In genomic region chr10:10320364-10321083, GRCm38 (mm10) we compare ENCODE assay signal across 8 mouse cellular contexts.
DNase-seq lines count a peak whose midpoint lies in the region; ATAC-seq and TF ChIP-seq lines count a peak whose summit lies in the region.

No protein-coding gene starts in this region.

- peak; percentile 16 to 17 for DNase-seq in left cerebral cortex, adult 2 months (ENCODE audit: extremely low spot score in 1 of 2, low spot score in 2 of 2)
- DNase-seq in left cerebral cortex, adult 8-10 months (ENCODE audit: low spot score in 2 of 2) = no peak
- peak; percentile 18 to 37 for DNase-seq in cerebellum, postnatal 36 days
- peak; percentile 44 for DNase-seq in midbrain, embryonic 14.5 days
- DNase-seq in thymus, postnatal 4 days = no peak
- no peak for DNase-seq in lung, postnatal 25 days (ENCODE audit: low spot score)

- H3K9me3 ChIP-seq in hindbrain, embryonic 12.5 days (replicated peaks) = no peaks in the 10 kb centered on the region
- H3K9me3 ChIP-seq in midbrain, embryonic 14.5 days (ENCODE audit: control insufficient read depth, low read length) = no peaks in the 10 kb centered on the region

- TF ChIP-seq CTCF in left cerebral cortex, adult 2 months (IDR thresholded peaks at IDR 0.05) = no peak

- peak overlapping the region; percentile 92 for H3K27ac ChIP-seq in left cerebral cortex, adult 2 months
- no peak overlapping the region for H3K27ac ChIP-seq in hindbrain, embryonic 12.5 days
- no peak overlapping the region for H3K27ac ChIP-seq in midbrain, embryonic 14.5 days (replicated peaks; ENCODE audit: low read depth, low read length)

- no peaks in the 10 kb centered on the region for H3K27me3 ChIP-seq in hindbrain, embryonic 12.5 days
- H3K27me3 ChIP-seq in midbrain, embryonic 14.5 days (ENCODE audit: control insufficient read depth, insufficient read depth, low read length) = peaks cover 3% of the 10 kb centered on the region; the same call in 1 of the 2 replicates

- peak; percentile 46 for ATAC-seq in hindbrain, embryonic 12.5 days (ENCODE audit: low FRiP score)
- peak; percentile 41; the same call in 1 of the 2 replicates for ATAC-seq in midbrain, embryonic 14.5 days (ENCODE audit: low FRiP score, low TSS enrichment)
- no peak for ATAC-seq in granulocyte monocyte progenitor cell, adult 5-6 weeks (replicated peaks; ENCODE audit: poor library complexity, severe bottlenecking)

- no peak overlapping the region for H3K9ac ChIP-seq in hindbrain, embryonic 12.5 days
- no peak overlapping the region for H3K9ac ChIP-seq in midbrain, embryonic 14.5 days (replicated peaks; ENCODE audit: low read length)

- intact Hi-C loops in left cerebral cortex, adult 2 months (cut with DNase I) = loop anchor here (1.0 to 5.0 kb wide), 5 partner anchors 68 to 530 kb away; partner anchors contain the start of gene Stxbp5

- peak overlapping the region; percentile 41 for H3K4me3 ChIP-seq in left cerebral cortex, adult 2 months
- H3K4me3 ChIP-seq in hindbrain, embryonic 12.5 days = 0 out of 2 replicates have a peak overlapping the region, but pooled peaks have one; percentile 16
- no peak overlapping the region; the same call in 1 of the 2 replicates for H3K4me3 ChIP-seq in midbrain, embryonic 14.5 days (replicated peaks; ENCODE audit: low read depth, low read length)

- peak overlapping the region; percentile 45 for H3K4me2 ChIP-seq in hindbrain, embryonic 12.5 days (replicated peaks)
- H3K4me2 ChIP-seq in midbrain, embryonic 14.5 days (ENCODE audit: low read length) = peak overlapping the region; percentile 52

- 50% methylated on average over 10 of the region's 10 CpGs for WGBS in hindbrain, embryonic 12.5 days
- 37% methylated on average over 10 of the region's 10 CpGs for WGBS in midbrain, embryonic 14.5 days

- no peaks in the 10 kb centered on the region for H3K36me3 ChIP-seq in hindbrain, embryonic 12.5 days
- H3K36me3 ChIP-seq in midbrain, embryonic 14.5 days (ENCODE audit: control insufficient read depth, insufficient read depth, low read length) = no peaks in the 10 kb centered on the region

- H3K4me1 ChIP-seq in hindbrain, embryonic 12.5 days = 0 out of 2 replicates have a peak, but pooled peaks cover 3% of the 10 kb centered on the region
- no peaks in the 10 kb centered on the region for H3K4me1 ChIP-seq in midbrain, embryonic 14.5 days (ENCODE audit: control insufficient read depth, insufficient read depth, low read length)

Comparison
In these comparisons a context has a peak if more than half of its experiments do, and no peak if none do; other contexts are left out.
1. DNase-seq: peak in left cerebral cortex, adult 2 months (2 of 2), cerebellum, postnatal 36 days (2 of 2) and midbrain, embryonic 14.5 days (single experiment); none in left cerebral cortex, adult 8-10 months (0 of 2), thymus, postnatal 4 days (single experiment) and lung, postnatal 25 days (single experiment).